Mouse (Mus musculus) limb, embryonic 14.5 days (tissue): ENCODE measurements around the gene BC017158. TPM values are rescaled to one million over a fixed set of nuclear protein-coding genes. Genes with fewer than 3 reads are reported as not detected.
A peak's percentile ranks its signal among the peaks of the same experiment; 100 is the strongest.

Source experiments
- ATAC-seq: fragments of 200-750 bp; cut with Nextera tagmentation; 2 replicates; pipeline ENCODE4 v1.8.0; 2017; ENCODE audit warnings: low read depth, moderate number of reproducible peaks, moderate TSS enrichment; ENCODE audit not compliant: low FRiP score
- DNase-seq: peaks from one replicate; pipeline ENCODE4 v3.0.0-alpha.2; 2015; ENCODE audit warnings: low spot score
- H3K27ac ChIP-seq: fragments of 300-500 bp; sonication (generic); replicated peaks from 2 replicates; pipeline ENCODE4 v1.5.1; 2014; ENCODE audit warnings: low read depth, mild to moderate bottlenecking, low read length, moderate library complexity, mixed read lengths
- H3K27me3 ChIP-seq: fragments of 300-500 bp; sonication (generic); 2 replicates; pipeline ENCODE4 v1.6.1; 2014; ENCODE audit warnings: low read length, mixed read lengths; ENCODE audit not compliant: control insufficient read depth, insufficient read depth
- H3K36me3 ChIP-seq: fragments of 300-500 bp; sonication (generic); 2 replicates; pipeline ENCODE4 v1.6.1; 2014; ENCODE audit warnings: mild to moderate bottlenecking, low read length, moderate library complexity, mixed read lengths; ENCODE audit not compliant: control insufficient read depth, insufficient read depth
- H3K4me1 ChIP-seq: fragments of 300-500 bp; sonication (generic); 2 replicates; pipeline ENCODE4 v1.6.1; 2014; ENCODE audit warnings: antibody characterized with exemption, low read length, mixed read lengths; ENCODE audit not compliant: control insufficient read depth, insufficient read depth
- H3K4me2 ChIP-seq: fragments of 300-500 bp; sonication (generic); replicated peaks from 2 replicates; pipeline ENCODE4 v1.6.1; 2014; ENCODE audit warnings: low read depth, mild to moderate bottlenecking, low read length, moderate library complexity; ENCODE audit not compliant: severe bottlenecking
- H3K4me3 ChIP-seq: fragments of 300-500 bp; sonication (generic); replicated peaks from 2 replicates; pipeline ENCODE4 v1.5.1; 2014; ENCODE audit warnings: low read length
- H3K9ac ChIP-seq: fragments of 300-500 bp; sonication (generic); 2 replicates; pipeline ENCODE4 v1.6.1; 2014; ENCODE audit warnings: mild to moderate bottlenecking, low read depth, low read length, moderate library complexity; ENCODE audit not compliant: severe bottlenecking
- H3K9me3 ChIP-seq: fragments of 300-500 bp; sonication (generic); 2 replicates; pipeline ENCODE4 v1.6.1; 2016; ENCODE audit warnings: low read length; ENCODE audit not compliant: control insufficient read depth
- POLR2A ChIP-seq: fragments of 200-500 bp; IDR thresholded peaks from 2 replicates; pipeline ENCODE4 v1.8.0; 2012; ENCODE audit warnings: inconsistent platforms, mild to moderate bottlenecking, moderate library complexity, borderline replicate concordance; ENCODE audit not compliant: insufficient read depth, insufficient read length; ENCODE audit errors: extremely low read depth
- WGBS: fragments of 180-500 bp; shearing (Covaris S2); extraction: QIAGEN DNeasy Blood & Tissue Kit; methylation state at CpG from one replicate; pipeline ENCODE4 v1.1.7; 2014; 5-methylcytosine and 5-hydroxymethylcytosine counted together
- polyA plus RNA-seq, 2 experiments: library from polyadenylated mRNA; depleted of rRNA in 1 of 2; stranded (reverse) in 1 of 2; unstranded in 1 of 2; fragments of >200 nt; fragmentation: Nextera tagmentation in 1 of 2; extraction: Ambion mirVana in 1 of 2; gene quantifications; 2 replicates each; pipeline versions ENCODE4 v1.2.1 to v1.2.3; 2012 to 2014

BC017158 gene
- polyA plus RNA-seq, 2 experiments = 28.5 to 46.1 TPM

DNA sequence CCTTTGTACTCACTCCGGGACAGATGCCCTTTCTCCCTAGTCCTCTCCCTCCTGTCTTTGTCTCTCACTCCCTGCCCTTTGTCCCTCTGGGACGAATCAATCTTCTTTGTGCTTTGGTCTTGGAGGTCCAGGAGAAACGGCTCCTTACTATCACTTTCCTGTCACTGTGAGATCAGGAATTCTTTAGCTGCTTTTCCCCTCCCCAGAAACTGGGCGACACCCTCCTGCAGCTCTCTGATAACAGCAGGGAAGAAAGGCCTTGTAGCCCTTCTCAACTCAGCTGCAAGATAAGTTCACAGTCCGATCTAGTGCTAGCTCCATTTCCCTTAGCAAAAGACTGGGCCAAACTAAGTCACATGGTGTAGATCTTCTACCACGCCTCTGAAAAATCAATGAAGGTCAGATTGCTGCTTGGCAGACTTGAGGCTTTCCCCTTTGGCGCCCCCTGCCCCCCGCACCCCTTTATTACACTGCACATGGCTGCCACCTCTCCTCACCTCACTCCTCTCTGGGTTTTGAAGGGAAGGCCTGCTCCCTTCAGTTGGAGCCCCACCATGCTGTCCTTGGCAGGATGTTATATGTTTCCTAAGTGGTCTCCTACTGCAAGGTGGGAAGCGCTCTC lies 8.9 kb downstream of the BC017158 start:
- Histone ChIP-seq H3K27me3 (no peaks in the 10 kb centered on the region), H3K36me3 (peaks cover 51% of the 10 kb centered on the region), H3K27ac (no peak overlapping the region), H3K9ac (no peak overlapping the region), H3K4me1 (no peaks in the 10 kb centered on the region), H3K9me3 (no peaks in the 10 kb centered on the region), H3K4me3 (no peak overlapping the region), H3K4me2 (no peak overlapping the region)
- no peak for TF ChIP-seq POLR2A
- DNase-seq (no peak), ATAC-seq (peak; percentile 47)
- 32% methylated on average over 9 of the region's 9 CpGs for WGBS

DNA sequence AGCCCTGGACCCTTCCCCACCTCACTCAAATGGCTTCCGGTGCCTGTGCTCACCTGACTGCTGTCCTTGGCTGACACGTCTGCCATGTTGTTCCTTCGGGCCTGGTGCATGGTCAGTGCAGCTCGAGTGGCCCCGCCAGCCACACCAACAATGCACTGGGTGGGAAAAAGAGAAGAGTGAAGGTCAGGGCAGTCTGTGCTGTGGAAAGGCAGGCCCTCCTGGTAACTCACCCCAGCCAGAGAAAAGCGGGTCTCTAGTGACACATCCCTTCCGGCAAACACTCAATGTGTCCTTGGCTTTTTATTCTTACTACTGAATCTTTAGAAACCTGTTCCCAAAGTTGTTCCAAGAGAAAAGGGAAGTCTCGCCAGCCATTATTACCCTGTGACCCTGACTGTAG lies 12.9 kb downstream of the BC017158 start:
- TF ChIP-seq POLR2A = no peak
- no peak overlapping the region for H3K27ac ChIP-seq
- H3K9ac ChIP-seq = no peak overlapping the region
- ATAC-seq (no peak), DNase-seq (no peak)
- H3K4me3 ChIP-seq = no peak overlapping the region
- no peaks in the 10 kb centered on the region for H3K9me3 ChIP-seq
- H3K27me3 ChIP-seq = no peaks in the 10 kb centered on the region
- H3K36me3 ChIP-seq = peaks cover 49% of the 10 kb centered on the region
- no peaks in the 10 kb centered on the region for H3K4me1 ChIP-seq
- H3K4me2 ChIP-seq = no peak overlapping the region
- 87% methylated on average over 8 of the region's 8 CpGs for WGBS

DNA sequence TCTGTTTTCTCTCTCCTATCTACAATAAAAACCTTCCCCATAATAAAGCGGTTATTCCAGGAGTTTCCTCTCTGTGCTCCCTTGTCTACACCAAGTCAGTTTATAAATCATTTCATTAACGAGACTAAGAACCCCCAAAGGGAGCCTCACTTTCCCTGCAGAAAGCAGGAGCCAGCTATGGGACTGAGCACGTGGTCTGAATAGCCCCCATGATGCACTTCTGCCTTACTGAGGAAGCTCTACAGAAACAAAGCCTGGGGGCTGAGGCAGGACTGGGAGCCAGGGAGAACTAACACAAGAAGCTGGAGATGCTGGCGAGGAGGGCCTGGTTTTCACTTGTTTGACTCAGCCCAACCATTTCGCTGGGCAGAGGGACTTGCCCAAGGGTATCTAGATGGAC lies 13.9 kb downstream of the BC017158 start:
- H3K4me1 ChIP-seq = no peaks in the 10 kb centered on the region
- H3K27ac ChIP-seq = no peak overlapping the region
- no peaks in the 10 kb centered on the region for H3K27me3 ChIP-seq
- WGBS = 44% methylated on average over 5 of the region's 5 CpGs
- no peak for ATAC-seq
- DNase-seq = no peak
- no peak for TF ChIP-seq POLR2A
- no peak overlapping the region for H3K9ac ChIP-seq
- no peaks in the 10 kb centered on the region for H3K9me3 ChIP-seq
- H3K36me3 ChIP-seq = peaks cover 58% of the 10 kb centered on the region
- no peak overlapping the region for H3K4me2 ChIP-seq
- no peak overlapping the region for H3K4me3 ChIP-seq

DNA sequence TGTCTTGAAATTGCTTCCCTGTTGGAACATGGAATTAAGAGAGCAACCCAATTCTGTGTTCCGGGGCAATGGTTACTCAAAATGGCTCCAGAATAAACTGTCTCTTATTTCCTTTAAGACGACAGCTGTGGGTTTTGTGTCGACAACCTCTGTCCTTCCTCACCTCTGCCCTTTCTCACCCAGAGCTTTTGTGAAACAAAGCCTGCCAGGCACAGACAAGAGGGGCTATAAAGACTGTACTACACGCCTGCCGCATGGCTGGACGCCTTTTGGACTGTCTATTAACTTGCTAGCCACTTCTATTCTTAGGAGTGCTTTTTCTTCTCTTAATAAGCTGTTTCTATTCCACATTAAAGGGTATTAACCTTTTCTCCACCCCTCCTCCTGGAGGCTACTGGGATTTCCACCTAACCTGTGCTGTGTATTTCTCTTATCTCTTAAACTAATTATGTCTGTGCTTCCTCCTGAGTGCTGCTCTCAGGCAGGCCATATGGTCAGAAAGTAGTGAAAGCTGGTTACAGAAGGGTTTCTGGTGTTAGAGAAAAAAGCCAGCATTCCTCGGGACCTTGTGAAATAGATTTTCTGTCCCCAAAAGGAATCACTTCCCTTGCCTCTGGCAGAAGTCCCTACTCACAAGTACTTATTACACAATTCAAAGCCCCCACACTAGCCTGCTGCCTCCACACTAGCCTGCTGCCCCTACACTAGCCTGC lies 15.3 kb downstream of the BC017158 start:
- Histone ChIP-seq H3K9me3 (no peaks in the 10 kb centered on the region), H3K4me3 (no peak overlapping the region), H3K9ac (no peak overlapping the region), H3K36me3 (peaks cover 56% of the 10 kb centered on the region), H3K4me2 (no peak overlapping the region), H3K4me1 (no peaks in the 10 kb centered on the region), H3K27ac (no peak overlapping the region; the same call in 1 of the 2 replicates), H3K27me3 (no peaks in the 10 kb centered on the region)
- ATAC-seq (no peak), DNase-seq (no peak)
- TF ChIP-seq POLR2A = no peak
- 21% methylated on average over 7 of the region's 7 CpGs for WGBS

DNA sequence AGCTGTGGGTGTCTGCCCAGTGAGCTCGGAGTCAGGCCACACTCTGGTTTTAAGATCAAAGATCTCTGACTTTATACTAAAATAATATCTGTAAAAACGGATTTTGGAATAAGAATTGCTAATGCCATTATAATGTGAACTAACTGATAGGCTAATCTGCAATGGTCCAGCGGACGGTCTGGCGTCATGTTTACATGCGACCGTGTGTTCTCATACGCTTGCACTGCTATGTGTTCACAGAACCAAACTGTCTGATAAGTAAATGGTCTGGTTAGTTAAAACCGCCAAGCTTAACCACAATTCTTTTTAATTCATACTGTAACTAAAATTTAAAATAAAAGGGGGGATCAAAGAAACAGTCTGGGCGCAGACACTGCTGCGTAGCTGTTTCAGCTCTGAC lies 16.2 kb downstream of the BC017158 start:
- Histone ChIP-seq H3K9me3 (no peaks in the 10 kb centered on the region), H3K4me3 (no peak overlapping the region), H3K4me2 (no peak overlapping the region), H3K27me3 (no peaks in the 10 kb centered on the region), H3K36me3 (peaks cover 50% of the 10 kb centered on the region), H3K27ac (no peak overlapping the region), H3K4me1 (no peaks in the 10 kb centered on the region), H3K9ac (no peak overlapping the region)
- TF ChIP-seq POLR2A = no peak
- WGBS = 89% methylated on average over 11 of the region's 11 CpGs
- ATAC-seq (no peak), DNase-seq (no peak)
